Mouse (Mus musculus) lung, postnatal 0 days (tissue): ENCODE data around the gene Zfp26. TPM values are rescaled to one million over a fixed set of nuclear protein-coding genes. Genes with fewer than 3 reads are reported as not detected.

Source experiments
- ATAC-seq: fragments of 200-750 bp; cut with Nextera tagmentation; 2 replicates; pipeline ENCODE4 v1.8.0; 2017; ENCODE audit warnings: moderate library complexity
- DNase-seq: peaks from one replicate; pipeline ENCODE4 v3.0.0-alpha.2; 2016; ENCODE audit warnings: low spot score
- H3K27ac ChIP-seq: fragments of 300-500 bp; sonication (generic); 2 replicates; pipeline ENCODE4 v1.5.1; 2014; ENCODE audit warnings: antibody characterized with exemption, mild to moderate bottlenecking, low read length, mixed read lengths
- H3K27me3 ChIP-seq: fragments of 300-500 bp; sonication (generic); replicated peaks from 2 replicates; pipeline ENCODE4 v1.6.1; 2014; ENCODE audit warnings: low read length, mixed read lengths; ENCODE audit not compliant: insufficient read depth
- H3K36me3 ChIP-seq: fragments of 300-500 bp; sonication (generic); 2 replicates; pipeline ENCODE4 v1.6.1; 2014; ENCODE audit warnings: low read length, mixed read lengths; ENCODE audit not compliant: insufficient read depth
- H3K4me1 ChIP-seq: fragments of 300-500 bp; sonication (generic); 2 replicates; pipeline ENCODE4 v1.6.1; 2014; ENCODE audit warnings: antibody characterized with exemption, low read depth, low read length, mixed read lengths; ENCODE audit not compliant: insufficient read depth
- H3K4me2 ChIP-seq: fragments of 300-500 bp; sonication (generic); replicated peaks from 2 replicates; pipeline ENCODE4 v1.6.1; 2014; ENCODE audit warnings: low read depth, mild to moderate bottlenecking, low read length, moderate library complexity, mixed read lengths
- H3K4me3 ChIP-seq: fragments of 300-500 bp; sonication (generic); 2 replicates; pipeline ENCODE4 v1.5.1; 2014; ENCODE audit warnings: low read depth, low read length
- H3K9ac ChIP-seq: fragments of 300-500 bp; sonication (generic); replicated peaks from 2 replicates; pipeline ENCODE4 v1.6.1; 2014; ENCODE audit warnings: low read depth, mild to moderate bottlenecking
- H3K9me3 ChIP-seq: fragments of 300-500 bp; sonication (generic); 2 replicates; pipeline ENCODE4 v1.6.1; 2016; ENCODE audit warnings: low read length, mixed read lengths
- CTCF ChIP-seq: IDR thresholded peaks from 2 replicates; pipeline ENCODE4 v1.5.1; 2016; ENCODE audit warnings: antibody characterized with exemption, mild to moderate bottlenecking
- EP300 ChIP-seq: IDR thresholded peaks from 2 replicates; pipeline ENCODE4 v1.6.1; 2016; ENCODE audit warnings: antibody characterized with exemption, mild to moderate bottlenecking, control low read depth
- WGBS: fragments of 180-500 bp; shearing (Covaris S2); extraction: QIAGEN DNeasy Blood & Tissue Kit; methylation state at CpG from one replicate; pipeline ENCODE4 v1.1.7; 2014; 5-methylcytosine and 5-hydroxymethylcytosine counted together
- polyA plus RNA-seq: library from polyadenylated mRNA; unstranded; fragments of >200 nt; fragmentation: Nextera tagmentation; extraction: Ambion mirVana; gene quantifications from 2 replicates; pipeline ENCODE4 v1.2.1, GENCODE M21; 2015

Gene Zfp26
- polyA plus RNA-seq, 1 experiment from 2014 or later, result 6.8 TPM

- Histone ChIP-seq H3K9me3 (no peaks in the 10 kb centered on the region), H3K27me3 (no peaks in the 10 kb centered on the region), H3K4me2 (no peak overlapping the region), H3K4me1 (no peaks in the 10 kb centered on the region), H3K4me3 (no peak overlapping the region), H3K36me3 (peaks cover 8% of the 10 kb centered on the region; the same call in 1 of the 2 replicates), H3K9ac (no peak overlapping the region), H3K27ac (no peak overlapping the region)
- TF ChIP-seq CTCF, result no peak
- no peak for TF ChIP-seq EP300
- ATAC-seq, result no peak
- 88% methylated on average over 1 of the region's 1 CpGs for WGBS
- no peak for DNase-seq
Observed at GRCm38 (mm10) chr9:20451493-20451892, 8.5 kb downstream of the Zfp26 start.

- no peak overlapping the region for H3K4me2 ChIP-seq
Observed at GRCm38 (mm10) chr9:20443183-20443783, 16.7 kb downstream of the Zfp26 start.

GRCm38 (mm10) chr9:20430004-20430403 lies 30.0 kb downstream of the Zfp26 start:
- Histone ChIP-seq H3K36me3 (no peaks in the 10 kb centered on the region), H3K27me3 (no peaks in the 10 kb centered on the region), H3K27ac (no peak overlapping the region), H3K9me3 (no peaks in the 10 kb centered on the region), H3K4me2 (no peak overlapping the region), H3K9ac (no peak overlapping the region), H3K4me1 (no peaks in the 10 kb centered on the region), H3K4me3 (no peak overlapping the region)
- ATAC-seq, result no peak
- 91% methylated on average over 3 of the region's 3 CpGs for WGBS
- DNase-seq, result no peak
- no peak for TF ChIP-seq CTCF
- no peak for TF ChIP-seq EP300

More at GRCm38 (mm10) chr9:20443183-20443783, 16.7 kb downstream of the Zfp26 start:
- no peak for TF ChIP-seq EP300
- TF ChIP-seq CTCF, result no peak
- ATAC-seq, result no peak
- no peaks in the 10 kb centered on the region for H3K27me3 ChIP-seq
- DNase-seq, result no peak
- H3K9ac ChIP-seq, result no peak overlapping the region
- no peak overlapping the region for H3K4me3 ChIP-seq
- peaks cover 37% of the 10 kb centered on the region for H3K36me3 ChIP-seq
- no peak overlapping the region for H3K27ac ChIP-seq
- H3K9me3 ChIP-seq, result no peaks in the 10 kb centered on the region
- 91% methylated on average over 4 of the region's 4 CpGs for WGBS
- H3K4me1 ChIP-seq, result no peaks in the 10 kb centered on the region

GRCm38 (mm10) chr9:20411460-20411859 lies 48.5 kb downstream of the Zfp26 start:
- ATAC-seq, result no peak
- 26% methylated on average over 1 of the region's 1 CpGs for WGBS

GRCm38 (mm10) chr9:20409319-20409718 lies 50.6 kb downstream of the Zfp26 start:
- no peak overlapping the region for H3K27ac ChIP-seq
- H3K36me3 ChIP-seq, result no peaks in the 10 kb centered on the region
- H3K9me3 ChIP-seq, result no peaks in the 10 kb centered on the region
- H3K4me1 ChIP-seq, result no peaks in the 10 kb centered on the region
- no peak overlapping the region for H3K4me3 ChIP-seq
- DNase-seq (no peak), ATAC-seq (no peak)
- no peaks in the 10 kb centered on the region for H3K27me3 ChIP-seq
- H3K4me2 ChIP-seq, result no peak overlapping the region
- TF ChIP-seq CTCF (no peak), EP300 (no peak)
- WGBS, result 81% methylated on average over 2 of the region's 2 CpGs
- H3K9ac ChIP-seq, result no peak overlapping the region

More at GRCm38 (mm10) chr9:20411460-20411859, 48.5 kb downstream of the Zfp26 start:
- H3K4me2 ChIP-seq, result no peak overlapping the region
- H3K9ac ChIP-seq, result no peak overlapping the region
- H3K27ac ChIP-seq, result no peak overlapping the region
- no peaks in the 10 kb centered on the region for H3K9me3 ChIP-seq
- no peak for DNase-seq
- no peaks in the 10 kb centered on the region for H3K36me3 ChIP-seq
- no peaks in the 10 kb centered on the region for H3K27me3 ChIP-seq
- no peaks in the 10 kb centered on the region for H3K4me1 ChIP-seq
- no peak for TF ChIP-seq EP300
- TF ChIP-seq CTCF, result no peak
- H3K4me3 ChIP-seq, result no peak overlapping the region

GRCm38 (mm10) chr9:20385343-20385703 lies 74.6 kb downstream of the Zfp26 start:
- 9% methylated on average over 16 of the region's 16 CpGs for WGBS
- Histone ChIP-seq H3K4me3 (peak overlapping the region; percentile 69), H3K27me3 (no peaks in the 10 kb centered on the region), H3K36me3 (no peaks in the 10 kb centered on the region), H3K9ac (peak overlapping the region; percentile 47), H3K4me2 (peak overlapping the region; percentile 72), H3K4me1 (no peaks in the 10 kb centered on the region; the same call in 1 of the 2 replicates), H3K9me3 (peaks cover 3% of the 10 kb centered on the region; the same call in 1 of the 2 replicates), H3K27ac (peak overlapping the region; percentile 11)
- DNase-seq (no peak), ATAC-seq (peak; percentile 62)
- TF ChIP-seq EP300 (no peak), CTCF (no peak)
